ENCODE assay signal across 10 mouse cellular contexts in the genomic region with DNA sequence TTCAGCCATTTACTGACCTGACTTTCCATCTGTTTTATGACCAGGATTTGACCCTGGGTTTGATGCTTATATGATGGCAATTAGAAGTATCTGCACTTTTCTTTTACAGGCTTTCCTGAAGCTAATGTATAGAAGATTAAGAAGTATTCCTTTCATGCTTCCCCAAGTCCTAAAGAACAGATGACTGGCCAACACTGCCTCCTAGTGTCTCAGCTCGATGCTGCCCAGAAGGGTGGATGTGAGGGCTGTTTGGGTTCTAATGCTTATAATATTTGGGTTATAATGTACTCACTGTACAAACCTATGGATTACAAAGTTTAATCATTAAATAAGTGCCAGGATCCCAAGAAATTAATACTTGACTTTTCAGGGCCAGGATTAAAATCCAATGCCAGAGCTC. TPM values are rescaled to one million over a fixed set of nuclear protein-coding genes. Genes with fewer than 3 reads are reported as not detected.
DNase-seq lines count a peak whose midpoint lies in the region; ATAC-seq and TF ChIP-seq lines count a peak whose summit lies in the region.
"Had no signal": no experiment of that assay in that cellular context is flagged by ENCODE, and none has a peak within 500 bp of the region (broad histone marks: within the 10 kb centered on the region; RNA-seq: fewer than 3 reads in every experiment).

No protein-coding gene starts in this region.

- H3K9me3 ChIP-seq in forebrain, postnatal 0 days (ENCODE audit: low read length) = no peaks in the 10 kb centered on the region
- no peaks in the 10 kb centered on the region for H3K9me3 ChIP-seq in forebrain, embryonic 10.5 days
- no peaks in the 10 kb centered on the region for H3K9me3 ChIP-seq in midbrain, postnatal 0 days (ENCODE audit: low read length)
- no peaks in the 10 kb centered on the region for H3K9me3 ChIP-seq in midbrain, embryonic 11.5 days (ENCODE audit: control insufficient read depth, low read length)
- H3K9me3 ChIP-seq in embryonic facial prominence, embryonic 11.5 days (replicated peaks; ENCODE audit: control insufficient read depth, low read length) = no peaks in the 10 kb centered on the region
- no peaks in the 10 kb centered on the region for H3K9me3 ChIP-seq in limb, embryonic 11.5 days (ENCODE audit: control insufficient read depth, low read length)
- H3K9me3 ChIP-seq: hindbrain, embryonic 15.5 days had no signal

- no peak overlapping the region for H3K4me2 ChIP-seq in forebrain, postnatal 0 days (ENCODE audit: low read depth)
- H3K4me2 ChIP-seq in midbrain, postnatal 0 days (ENCODE audit: low read depth, low read length, poor library complexity, severe bottlenecking) = no peak overlapping the region
- no peak overlapping the region for H3K4me2 ChIP-seq in midbrain, embryonic 11.5 days
- H3K4me2 ChIP-seq in embryonic facial prominence, embryonic 11.5 days (ENCODE audit: low read depth, low read length) = no peak overlapping the region
- no peak overlapping the region for H3K4me2 ChIP-seq in limb, embryonic 11.5 days (ENCODE audit: low read depth, severe bottlenecking)
- H3K4me2 ChIP-seq: hindbrain, embryonic 15.5 days had no signal

- peak; percentile 50 for DNase-seq in forebrain, postnatal 0 days
- DNase-seq in forebrain, embryonic 10.5 days (ENCODE audit: extremely low spot score, low spot score) = no peak
- peak; percentile 35 for DNase-seq in midbrain, postnatal 0 days (ENCODE audit: low spot score)
- DNase-seq in midbrain, embryonic 11.5 days (ENCODE audit: low spot score, missing footprints) = no peak
- peak; percentile 55 to 56 for DNase-seq in adrenal gland, postnatal 36 days
- DNase-seq in embryonic facial prominence, embryonic 11.5 days (ENCODE audit: low spot score) = peak; percentile 60
- peak; percentile 69 for DNase-seq in limb, embryonic 11.5 days (ENCODE audit: low spot score)
- peak; percentile 32 for DNase-seq in thymus, postnatal 0 days (ENCODE audit: low spot score)

- H3K4me1 ChIP-seq in forebrain, postnatal 0 days (ENCODE audit: insufficient read depth) = no peaks in the 10 kb centered on the region
- peaks cover 11% of the 10 kb centered on the region for H3K4me1 ChIP-seq in forebrain, embryonic 10.5 days
- no peaks in the 10 kb centered on the region for H3K4me1 ChIP-seq in midbrain, postnatal 0 days (ENCODE audit: insufficient read depth, low read length)
- H3K4me1 ChIP-seq in midbrain, embryonic 11.5 days (ENCODE audit: control insufficient read depth, insufficient read depth, low read length) = no peaks in the 10 kb centered on the region
- no peaks in the 10 kb centered on the region for H3K4me1 ChIP-seq in embryonic facial prominence, embryonic 11.5 days (ENCODE audit: control insufficient read depth, insufficient read depth, low read length)
- no peaks in the 10 kb centered on the region for H3K4me1 ChIP-seq in limb, embryonic 11.5 days (ENCODE audit: control insufficient read depth, insufficient read depth, low read length)
- H3K4me1 ChIP-seq: hindbrain, embryonic 15.5 days had no signal

- no peak overlapping the region for H3K27ac ChIP-seq in forebrain, postnatal 0 days (ENCODE audit: low read depth, low read length)
- no peak overlapping the region for H3K27ac ChIP-seq in forebrain, embryonic 10.5 days
- no peak overlapping the region for H3K27ac ChIP-seq in midbrain, postnatal 0 days (ENCODE audit: low read depth, low read length)
- H3K27ac ChIP-seq in midbrain, embryonic 11.5 days (ENCODE audit: low read depth, low read length) = no peak overlapping the region
- no peak overlapping the region for H3K27ac ChIP-seq in embryonic facial prominence, embryonic 11.5 days (replicated peaks; ENCODE audit: low read depth, low read length)
- H3K27ac ChIP-seq in limb, embryonic 11.5 days (replicated peaks; ENCODE audit: low read depth, low read length) = no peak overlapping the region
- H3K27ac ChIP-seq: hindbrain, embryonic 15.5 days had no signal

- no peak overlapping the region for H3K9ac ChIP-seq in forebrain, postnatal 0 days
- no peak overlapping the region for H3K9ac ChIP-seq in midbrain, postnatal 0 days (replicated peaks; ENCODE audit: low read length, poor library complexity, severe bottlenecking)
- no peak overlapping the region for H3K9ac ChIP-seq in midbrain, embryonic 11.5 days (ENCODE audit: low read length)
- H3K9ac ChIP-seq in embryonic facial prominence, embryonic 11.5 days (replicated peaks; ENCODE audit: low read length) = no peak overlapping the region
- no peak overlapping the region for H3K9ac ChIP-seq in limb, embryonic 11.5 days (ENCODE audit: low read length)
- H3K9ac ChIP-seq: hindbrain, embryonic 15.5 days had no signal

- no peaks in the 10 kb centered on the region for H3K27me3 ChIP-seq in forebrain, postnatal 0 days (ENCODE audit: insufficient read depth, low read length)
- H3K27me3 ChIP-seq in forebrain, embryonic 10.5 days (ENCODE audit: poor library complexity, severe bottlenecking) = no peaks in the 10 kb centered on the region
- H3K27me3 ChIP-seq in midbrain, postnatal 0 days (ENCODE audit: insufficient read depth, low read length) = no peaks in the 10 kb centered on the region
- H3K27me3 ChIP-seq in midbrain, embryonic 11.5 days (ENCODE audit: control insufficient read depth, insufficient read depth, low read length) = no peaks in the 10 kb centered on the region
- H3K27me3 ChIP-seq in embryonic facial prominence, embryonic 11.5 days (ENCODE audit: control insufficient read depth, insufficient read depth, low read length) = no peaks in the 10 kb centered on the region
- H3K27me3 ChIP-seq in limb, embryonic 11.5 days (ENCODE audit: control insufficient read depth, insufficient read depth, low read length) = no peaks in the 10 kb centered on the region
- H3K27me3 ChIP-seq: hindbrain, embryonic 15.5 days had no signal

- H3K4me3 ChIP-seq in forebrain, postnatal 0 days (ENCODE audit: low read depth, low read length) = no peak overlapping the region
- no peak overlapping the region for H3K4me3 ChIP-seq in forebrain, embryonic 10.5 days
- H3K4me3 ChIP-seq in midbrain, postnatal 0 days (ENCODE audit: low read depth, low read length) = no peak overlapping the region
- no peak overlapping the region for H3K4me3 ChIP-seq in midbrain, embryonic 11.5 days (ENCODE audit: low read depth, low read length)
- no peak overlapping the region for H3K4me3 ChIP-seq in embryonic facial prominence, embryonic 11.5 days (ENCODE audit: low read depth, low read length)
- no peak overlapping the region for H3K4me3 ChIP-seq in limb, embryonic 11.5 days (ENCODE audit: low read depth, low read length)
- H3K4me3 ChIP-seq: hindbrain, embryonic 15.5 days; myocyte had no signal

- ATAC-seq in forebrain, postnatal 0 days = peak; percentile 51; the same call in 1 of the 2 replicates
- ATAC-seq in midbrain, postnatal 0 days (ENCODE audit: low FRiP score) = no peak
- no peak for ATAC-seq in midbrain, embryonic 11.5 days (ENCODE audit: low FRiP score)
- ATAC-seq in embryonic facial prominence, embryonic 11.5 days (replicated peaks; ENCODE audit: insufficient number of reproducible peaks, low FRiP score, low TSS enrichment, low read depth) = no peak
- ATAC-seq in limb, embryonic 11.5 days (ENCODE audit: insufficient number of reproducible peaks, low FRiP score, low TSS enrichment, low read depth) = no peak

- TF ChIP-seq CTCF in forebrain, postnatal 0 days (IDR thresholded peaks at IDR 0.05; ENCODE audit: low read depth) = peak; percentile 72
- TF ChIP-seq CTCF in midbrain, postnatal 0 days (IDR thresholded peaks at IDR 0.05) = peak; percentile 70

- WGBS in forebrain, postnatal 0 days = 8% methylated on average over 1 of the region's 1 CpGs
- 9% methylated on average over 1 of the region's 1 CpGs for WGBS in forebrain, embryonic 10.5 days
- 19% methylated on average over 1 of the region's 1 CpGs for WGBS in midbrain, postnatal 0 days
- 19% methylated on average over 1 of the region's 1 CpGs for WGBS in midbrain, embryonic 11.5 days
- WGBS in embryonic facial prominence, embryonic 11.5 days = 17% methylated on average over 1 of the region's 1 CpGs
- 27% methylated on average over 1 of the region's 1 CpGs for WGBS in limb, embryonic 11.5 days

- H3K36me3 ChIP-seq in forebrain, postnatal 0 days (ENCODE audit: insufficient read depth) = no peaks in the 10 kb centered on the region
- H3K36me3 ChIP-seq in forebrain, embryonic 10.5 days (replicated peaks) = no peaks in the 10 kb centered on the region
- no peaks in the 10 kb centered on the region for H3K36me3 ChIP-seq in midbrain, postnatal 0 days (ENCODE audit: insufficient read depth, low read length)
- H3K36me3 ChIP-seq in midbrain, embryonic 11.5 days (ENCODE audit: control insufficient read depth, insufficient read depth, low read length) = no peaks in the 10 kb centered on the region
- H3K36me3 ChIP-seq in embryonic facial prominence, embryonic 11.5 days (replicated peaks; ENCODE audit: control insufficient read depth, insufficient read depth, low read depth, low read length) = no peaks in the 10 kb centered on the region
- no peaks in the 10 kb centered on the region for H3K36me3 ChIP-seq in limb, embryonic 11.5 days (ENCODE audit: control insufficient read depth, insufficient read depth, low read length)
- H3K36me3 ChIP-seq: hindbrain, embryonic 15.5 days had no signal

RNA-seq across cellular contexts. Expression of gene Actr3b, which starts 25.5 kb away (rescaled TPM):
- 31.4 and 45.5 TPM in 2 replicates for total RNA-seq in forebrain, postnatal 0 days (2014; rRNA removed)
- 90.9 and 107 TPM in 2 replicates for polyA plus RNA-seq in forebrain, postnatal 0 days (2015; fragmentation: Nextera tagmentation; extraction: Ambion mirVana)
- polyA plus RNA-seq in forebrain, embryonic 10.5 days (2016; fragmentation: Nextera tagmentation; extraction: Ambion mirVana) = 11.0 and 11.7 TPM in 2 replicates
- total RNA-seq in midbrain, postnatal 0 days (2014; rRNA removed) = 17.4 and 21.1 TPM in 2 replicates
- 57.5 and 61.1 TPM in 2 replicates for polyA plus RNA-seq in midbrain, postnatal 0 days (2015; fragmentation: Nextera tagmentation; extraction: Ambion mirVana)
- 7.4 and 7.8 TPM in 2 replicates for polyA plus RNA-seq in midbrain, embryonic 11.5 days (2014; fragmentation: Nextera tagmentation; extraction: Ambion mirVana)
- 10 to 100 TPM in 1 of 2 experiments, 1 to 10 TPM in 1; 8.4 to 10.3 TPM for total RNA-seq in adrenal gland, postnatal 36 days (2021)
- polyA plus RNA-seq in embryonic facial prominence, embryonic 11.5 days (2014; fragmentation: Nextera tagmentation; extraction: Ambion mirVana) = 5.8 and 7.4 TPM in 2 replicates
- polyA plus RNA-seq in limb, embryonic 11.5 days (2014; fragmentation: Nextera tagmentation; extraction: Ambion mirVana) = 3.2 and 3.5 TPM in 2 replicates
- polyA plus RNA-seq in thymus, postnatal 0 days (2015; fragmentation: Nextera tagmentation; extraction: Ambion mirVana) = 1.3 and 1.9 TPM in 2 replicates

RNA-seq across cellular contexts. Expression of gene Xrcc2, which starts 28.7 kb away (rescaled TPM):
- 7.3 and 7.6 TPM in 2 replicates for total RNA-seq in forebrain, postnatal 0 days (2014; rRNA removed)
- 3.3 and 4.1 TPM in 2 replicates for polyA plus RNA-seq in forebrain, postnatal 0 days (2015; fragmentation: Nextera tagmentation; extraction: Ambion mirVana)
- polyA plus RNA-seq in forebrain, embryonic 10.5 days (2016; fragmentation: Nextera tagmentation; extraction: Ambion mirVana) = 20.7 and 22.7 TPM in 2 replicates
- 7.4 and 15.5 TPM in 2 replicates for total RNA-seq in midbrain, postnatal 0 days (2014; rRNA removed)
- polyA plus RNA-seq in midbrain, postnatal 0 days (2015; fragmentation: Nextera tagmentation; extraction: Ambion mirVana) = 4.2 and 4.8 TPM in 2 replicates
- 9.7 and 10.2 TPM in 2 replicates for polyA plus RNA-seq in midbrain, embryonic 11.5 days (2014; fragmentation: Nextera tagmentation; extraction: Ambion mirVana)
- 1 to 10 TPM; 3.4 to 5.0 TPM for total RNA-seq in adrenal gland, postnatal 36 days (2021)
- polyA plus RNA-seq in embryonic facial prominence, embryonic 11.5 days (2014; fragmentation: Nextera tagmentation; extraction: Ambion mirVana) = 11.1 and 11.5 TPM in 2 replicates
- 13.0 and 14.0 TPM in 2 replicates for polyA plus RNA-seq in limb, embryonic 11.5 days (2014; fragmentation: Nextera tagmentation; extraction: Ambion mirVana)
- polyA plus RNA-seq in thymus, postnatal 0 days (2015; fragmentation: Nextera tagmentation; extraction: Ambion mirVana) = 5.1 and 5.6 TPM in 2 replicates

Comparison
In these comparisons a context has a peak if more than half of its experiments do, and no peak if none do; other contexts are left out.
1. DNase-seq: peak in forebrain, postnatal 0 days (single experiment), midbrain, postnatal 0 days (single experiment), adrenal gland, postnatal 36 days (2 of 2), embryonic facial prominence, embryonic 11.5 days (single experiment), limb, embryonic 11.5 days (single experiment) and thymus, postnatal 0 days (single experiment); none in forebrain, embryonic 10.5 days (single experiment) and midbrain, embryonic 11.5 days (single experiment).